Mouse (Mus musculus): ENCODE data around the gene Iqschfp.

The Iqschfp gene

DNA sequence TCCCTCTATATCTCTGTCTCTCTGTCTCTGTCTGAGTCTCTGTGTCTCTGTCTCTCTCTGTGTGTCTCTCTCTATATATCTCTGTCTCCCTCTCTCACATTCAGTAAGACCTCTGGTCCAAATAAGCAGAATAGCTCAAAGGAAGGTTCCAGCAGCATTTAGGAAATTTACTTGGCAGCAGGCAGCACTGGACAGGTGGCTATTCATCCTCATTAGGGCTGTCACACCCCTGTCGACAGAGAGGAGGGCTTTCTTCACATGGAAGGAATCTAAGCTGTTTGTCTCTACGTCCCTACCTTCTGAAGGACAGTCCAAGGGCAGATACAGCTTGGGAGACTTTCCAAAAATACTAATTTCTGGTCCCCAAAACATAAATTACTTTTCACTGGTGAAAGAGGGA lies 440.5 kb downstream of the Iqschfp start:
- DNase-seq (ENCODE audit: inconsistent age in 2 of 2, low spot score in 1 of 2) = no peak

DNA sequence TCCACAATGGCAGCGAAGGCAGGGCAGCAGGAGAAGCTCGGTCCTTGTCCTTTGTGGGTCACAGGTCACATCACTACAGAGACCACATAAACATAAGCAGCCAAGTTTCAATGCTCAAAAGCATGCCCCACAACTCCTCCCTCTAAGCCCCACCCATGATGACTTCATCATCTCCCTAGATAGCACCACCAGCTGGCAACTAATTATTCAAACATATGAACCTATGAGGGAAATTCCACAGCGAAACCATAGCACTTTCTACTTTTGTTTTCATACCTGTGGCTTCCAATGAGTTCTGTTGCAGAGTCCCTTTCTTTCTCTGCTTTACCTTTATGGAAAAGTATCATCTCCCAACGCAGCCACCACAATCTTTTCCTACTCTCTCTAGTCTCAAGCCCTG lies 443.5 kb downstream of the Iqschfp start:
- no peak for DNase-seq (ENCODE audit: inconsistent age in 2 of 2, low spot score in 1 of 2)

DNA sequence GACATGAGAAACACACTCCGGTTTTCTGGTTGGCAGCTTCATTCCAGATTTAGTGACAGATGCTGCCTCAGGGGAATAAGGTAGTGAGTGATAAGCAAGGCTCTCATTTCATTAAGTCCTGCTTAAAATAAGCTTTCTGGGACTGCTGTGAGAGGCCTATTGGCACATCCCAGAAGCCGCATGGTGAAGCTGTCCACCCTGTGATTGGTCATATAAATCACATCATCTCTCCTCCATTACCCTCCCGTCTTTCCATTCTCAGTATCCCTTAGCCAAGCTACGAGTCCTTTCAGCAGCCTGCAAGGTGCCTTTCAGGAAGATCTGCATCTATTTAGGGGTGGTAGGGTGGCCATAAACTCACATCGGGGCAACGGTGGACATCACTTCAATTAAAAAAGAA lies 458.6 kb downstream of the Iqschfp start:
- DNase-seq (ENCODE audit: inconsistent age in 2 of 2, low spot score in 1 of 2) = no peak

DNA sequence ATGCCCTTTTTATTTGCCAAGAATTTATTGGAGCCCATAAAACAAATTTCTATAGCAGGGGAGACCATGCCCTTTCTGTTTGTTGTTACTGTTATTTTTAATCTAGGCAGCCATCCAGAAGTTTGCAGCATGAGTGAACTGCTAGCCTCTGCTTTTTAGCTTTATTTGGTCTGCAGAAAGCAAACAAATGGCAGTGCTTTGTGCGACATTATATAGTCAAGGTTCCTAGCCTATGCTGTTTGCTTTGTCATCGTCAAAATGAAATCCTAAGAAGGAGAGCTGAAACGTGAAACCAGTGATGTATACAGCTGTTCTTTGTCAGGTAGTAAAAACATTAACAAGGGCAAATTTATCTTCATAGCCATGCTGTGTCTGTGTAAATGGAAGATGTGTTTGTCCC lies 459.4 kb downstream of the Iqschfp start:
- DNase-seq (ENCODE audit: inconsistent age in 2 of 2, low spot score in 1 of 2) = no peak

DNA sequence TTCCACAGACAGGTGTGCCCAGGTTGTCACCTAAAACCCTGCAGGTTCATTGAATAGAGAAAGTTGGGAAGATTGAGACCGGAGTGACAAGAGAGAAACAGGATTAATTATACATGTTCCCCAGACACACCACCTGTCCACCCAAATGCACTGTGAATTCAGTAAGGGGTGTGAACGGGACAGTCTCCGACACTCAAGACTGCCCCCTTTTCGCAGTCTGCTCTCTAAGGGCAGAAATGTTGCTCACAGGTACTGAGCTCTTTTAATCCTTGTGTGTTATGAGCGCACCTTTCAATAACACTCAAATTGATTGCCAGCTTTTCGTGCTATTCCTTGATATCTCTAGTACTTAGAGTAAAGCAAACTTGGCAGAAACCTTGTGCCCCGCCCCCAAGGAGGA lies 460.9 kb downstream of the Iqschfp start:
- no peak for DNase-seq (ENCODE audit: inconsistent age in 2 of 2, low spot score in 1 of 2)

DNA sequence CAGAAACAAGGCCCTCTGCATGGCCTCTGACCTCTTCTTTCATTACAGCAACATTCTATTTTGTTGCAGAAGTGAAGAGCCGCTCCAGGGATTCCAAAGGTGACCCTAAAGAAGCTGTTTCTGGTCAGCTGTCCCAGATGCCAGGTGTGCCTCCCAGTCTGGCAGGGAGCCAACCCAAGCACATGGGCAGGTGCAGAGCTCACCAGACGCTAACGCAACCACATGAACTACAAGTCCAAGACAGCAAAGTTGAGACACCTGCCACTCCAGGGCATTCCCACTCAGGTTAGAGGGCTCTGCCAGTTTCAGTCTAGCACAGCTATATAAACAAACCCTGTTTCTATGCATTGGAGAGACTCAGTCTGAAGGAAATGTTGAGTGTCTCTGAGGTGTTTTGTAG lies 461.5 kb downstream of the Iqschfp start:
- DNase-seq (ENCODE audit: inconsistent age in 2 of 2, low spot score in 1 of 2) = no peak

DNA sequence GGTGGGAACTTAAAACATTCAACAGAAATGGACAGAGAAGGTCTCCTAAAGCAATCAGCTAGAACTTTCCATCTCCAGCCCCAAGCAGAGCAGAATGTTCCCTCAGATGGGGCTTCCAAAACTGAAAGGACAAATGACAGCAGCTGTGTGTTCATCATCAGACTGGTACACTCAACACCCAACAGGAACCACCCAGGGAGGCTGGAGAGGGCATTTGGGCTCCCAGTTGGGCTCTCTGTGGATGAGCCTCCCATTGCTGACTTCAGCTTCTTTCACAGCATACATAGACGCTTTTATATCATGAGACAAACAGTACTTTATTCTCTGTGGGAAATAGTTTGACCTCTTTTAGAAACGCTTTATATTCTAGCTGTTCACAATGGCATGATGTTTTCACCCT lies 464.5 kb downstream of the Iqschfp start:
- DNase-seq (ENCODE audit: inconsistent age in 2 of 2, low spot score in 1 of 2) = no peak

DNA sequence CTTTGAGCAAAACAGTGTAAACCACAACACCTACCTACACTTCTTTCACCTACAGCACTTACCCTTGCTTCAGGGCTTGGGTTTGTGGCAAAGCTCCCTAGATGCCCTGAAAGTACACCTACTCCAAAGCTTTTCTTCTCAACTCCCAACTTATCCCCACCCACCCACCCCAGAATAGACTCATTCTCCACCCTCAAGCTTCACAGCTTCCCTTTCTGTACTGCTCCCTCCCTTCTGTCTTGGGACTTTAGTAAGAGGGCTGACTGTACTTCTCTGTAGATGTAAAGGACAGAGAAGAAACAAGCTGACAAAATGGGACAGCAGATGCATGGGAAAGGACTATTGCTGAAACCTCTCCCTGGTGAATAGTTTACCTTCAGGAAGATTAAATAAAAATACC lies 476.0 kb downstream of the Iqschfp start:
- DNase-seq (ENCODE audit: inconsistent age in 2 of 2, low spot score in 1 of 2) = no peak

DNA sequence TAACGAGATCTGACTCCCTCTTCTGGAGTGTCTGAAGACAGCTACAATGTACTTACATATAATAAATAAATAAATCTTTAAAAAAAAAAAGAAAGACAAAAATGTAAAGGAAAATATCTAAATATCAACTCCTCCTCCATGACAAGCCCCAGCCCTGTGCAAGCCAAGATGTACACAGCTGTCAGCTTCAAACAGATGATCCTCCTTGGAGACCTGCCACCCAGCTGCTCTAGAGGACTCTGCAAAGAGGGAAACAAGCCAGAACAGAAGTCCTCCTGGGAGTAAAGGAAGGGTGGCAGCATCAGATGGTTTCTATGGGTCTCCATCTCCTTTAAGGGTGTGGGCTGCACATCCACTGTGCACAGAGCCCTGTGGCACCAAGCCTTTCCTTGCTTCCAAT lies 480.9 kb downstream of the Iqschfp start:
- DNase-seq (ENCODE audit: inconsistent age in 2 of 2, low spot score in 1 of 2) = no peak

DNA sequence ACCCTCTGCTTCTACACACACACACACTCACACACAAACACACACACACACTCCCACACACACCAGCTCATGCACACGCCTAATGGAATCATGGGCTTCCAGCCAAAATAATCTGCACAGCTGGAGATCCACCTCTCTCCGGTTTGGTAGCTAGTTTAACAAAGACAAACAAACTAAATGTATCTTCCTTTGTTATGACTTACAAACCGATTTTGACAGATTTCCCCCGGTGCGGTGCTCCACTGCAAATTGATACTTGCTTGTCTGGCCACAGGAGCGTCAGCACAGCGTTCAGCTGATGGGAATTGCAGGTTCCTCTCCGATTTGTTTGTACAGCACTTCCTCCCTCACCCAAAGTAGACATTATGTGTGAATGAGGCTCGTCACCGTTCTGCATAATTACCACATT lies 483.1 kb downstream of the Iqschfp start:
- no peak for DNase-seq (ENCODE audit: inconsistent age in 2 of 2, low spot score in 1 of 2)

DNA sequence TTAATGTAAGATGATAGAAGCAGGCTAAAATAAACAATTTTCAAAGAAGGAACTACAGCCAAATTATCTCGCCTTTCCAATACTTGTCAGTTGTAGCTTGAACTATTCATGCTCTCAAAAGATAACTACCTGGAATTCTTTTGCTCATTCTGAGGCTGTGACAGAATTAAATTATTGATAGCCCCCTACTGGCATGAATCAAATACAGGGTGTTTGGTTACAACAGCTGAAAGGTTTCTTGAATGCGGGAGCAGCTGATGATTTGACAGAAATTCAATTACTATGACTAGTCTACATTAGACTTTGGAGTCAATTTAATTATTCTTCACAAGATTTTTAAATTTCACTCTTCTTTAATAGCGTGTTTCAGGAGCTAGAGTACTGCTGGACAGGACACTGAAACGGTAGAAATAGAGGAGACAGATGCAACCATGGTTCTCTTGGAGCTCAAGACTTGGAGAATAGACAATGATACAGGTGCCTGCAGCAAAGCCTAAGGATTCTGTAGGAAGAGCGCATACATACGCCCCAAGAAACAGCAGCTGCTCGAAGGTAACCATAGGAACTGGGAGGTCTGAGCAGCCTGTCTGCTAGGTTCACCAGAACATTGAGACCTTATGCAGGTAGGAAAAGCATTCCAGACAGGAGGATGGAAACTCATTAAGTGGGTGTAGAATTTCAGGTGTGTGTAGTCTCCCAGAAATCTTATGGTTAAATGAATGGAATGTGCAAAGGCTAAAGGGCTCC lies 485.6 kb downstream of the Iqschfp start:
- DNase-seq (ENCODE audit: inconsistent age in 2 of 2, low spot score in 1 of 2) = no peak

DNA sequence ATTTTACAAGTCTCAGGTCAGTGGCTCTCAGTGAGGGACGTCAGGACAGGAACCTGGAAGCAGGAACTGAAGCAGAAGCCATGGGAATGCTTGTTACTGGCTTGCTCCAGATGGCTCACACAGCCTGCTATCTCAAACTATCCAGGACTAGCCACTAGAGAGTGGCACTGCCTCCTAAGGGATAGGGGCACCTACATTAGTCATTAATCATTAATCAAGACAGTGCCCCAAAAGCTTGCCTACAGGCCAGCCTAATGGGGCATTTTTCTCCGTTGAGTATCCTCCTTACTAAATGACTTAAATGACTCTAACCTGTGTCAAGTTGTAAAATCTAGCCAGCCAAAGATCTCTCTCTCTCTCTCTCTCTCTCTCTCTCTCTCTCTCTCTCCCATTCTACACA lies 486.8 kb downstream of the Iqschfp start:
- no peak for DNase-seq (ENCODE audit: inconsistent age in 2 of 2, low spot score in 1 of 2)

DNA sequence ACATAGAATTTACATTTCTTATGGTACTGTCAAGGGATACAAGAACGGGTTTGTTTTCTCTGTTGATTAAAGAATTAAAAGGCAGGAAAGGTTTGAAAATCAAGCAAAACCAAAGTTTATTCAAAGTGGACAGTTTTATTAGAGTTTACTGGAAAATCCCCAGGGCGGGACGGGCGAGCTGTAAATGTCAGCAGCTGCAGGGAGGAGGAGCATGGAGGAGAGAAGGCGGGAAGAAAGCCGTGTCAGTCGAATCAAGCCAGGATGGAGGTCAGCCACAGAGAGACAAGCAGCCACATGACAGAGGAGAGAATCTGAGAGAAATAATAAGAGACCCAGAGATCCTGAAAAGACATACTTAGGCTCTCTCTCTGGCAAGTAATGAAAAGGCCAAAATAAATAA lies 487.2 kb downstream of the Iqschfp start:
- peak; percentile 6 to 19 for DNase-seq (ENCODE audit: inconsistent age in 2 of 2, low spot score in 1 of 2)

DNA sequence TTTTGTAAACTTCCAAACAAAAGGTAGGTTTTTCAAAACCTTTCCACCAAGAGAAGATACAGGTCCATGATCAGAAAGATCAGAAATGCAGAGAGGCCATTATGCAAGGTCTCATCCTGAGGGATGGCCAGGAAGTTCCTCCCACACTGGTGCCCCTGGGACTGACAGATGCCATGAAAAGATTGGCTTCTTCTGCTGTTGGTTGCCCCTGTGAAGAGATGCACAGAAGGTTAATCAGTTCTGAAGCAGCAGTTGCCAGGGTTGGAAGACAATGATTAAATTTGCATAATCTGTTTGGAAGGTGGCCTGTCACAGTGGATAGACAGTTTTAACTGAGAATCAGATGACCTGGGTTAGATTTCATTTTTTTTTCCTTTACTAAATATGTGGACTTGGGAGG lies 491.6 kb downstream of the Iqschfp start:
- no peak for DNase-seq (ENCODE audit: inconsistent age in 2 of 2, low spot score in 1 of 2)

DNA sequence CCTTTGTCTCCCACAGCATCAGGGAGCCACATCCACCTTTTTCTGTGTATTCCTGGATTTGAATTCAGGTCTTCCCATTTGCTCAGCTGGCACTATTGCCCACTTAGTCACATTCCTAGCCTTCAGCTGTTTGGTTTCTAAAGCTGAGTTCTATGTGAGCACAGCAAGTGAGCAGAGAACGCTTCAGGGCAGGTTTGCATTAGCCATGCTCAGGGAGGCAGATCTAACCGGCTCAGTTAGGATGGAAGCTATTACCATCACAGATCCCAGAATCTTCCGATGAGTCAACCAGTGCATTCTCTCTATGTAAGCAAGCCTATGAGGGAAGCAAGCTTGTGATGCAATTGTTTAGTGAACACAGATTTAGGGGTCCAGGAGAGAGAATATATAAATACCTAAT lies 493.5 kb downstream of the Iqschfp start:
- DNase-seq (ENCODE audit: inconsistent age in 2 of 2, low spot score in 1 of 2) = no peak

DNA sequence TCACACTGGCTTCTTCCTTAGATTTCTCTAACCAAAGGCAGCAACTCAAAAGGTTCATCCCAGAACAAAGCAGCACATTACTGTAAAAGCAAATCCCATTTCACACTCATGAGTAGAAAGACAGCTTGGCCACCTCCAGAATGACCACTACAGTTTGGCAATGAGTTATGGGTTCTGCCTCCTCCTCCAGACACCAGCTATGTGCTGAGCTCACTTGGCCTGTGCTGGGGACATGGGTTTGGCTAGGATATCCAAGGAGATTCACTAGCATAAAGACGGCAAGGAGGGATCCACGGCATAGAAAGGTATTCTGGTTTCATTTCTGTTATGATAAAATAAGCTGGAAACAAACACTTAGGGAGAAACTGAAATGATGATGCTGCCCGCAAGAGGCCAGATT lies 496.0 kb downstream of the Iqschfp start:
- no peak for DNase-seq (ENCODE audit: inconsistent age in 2 of 2, low spot score in 1 of 2)

DNA sequence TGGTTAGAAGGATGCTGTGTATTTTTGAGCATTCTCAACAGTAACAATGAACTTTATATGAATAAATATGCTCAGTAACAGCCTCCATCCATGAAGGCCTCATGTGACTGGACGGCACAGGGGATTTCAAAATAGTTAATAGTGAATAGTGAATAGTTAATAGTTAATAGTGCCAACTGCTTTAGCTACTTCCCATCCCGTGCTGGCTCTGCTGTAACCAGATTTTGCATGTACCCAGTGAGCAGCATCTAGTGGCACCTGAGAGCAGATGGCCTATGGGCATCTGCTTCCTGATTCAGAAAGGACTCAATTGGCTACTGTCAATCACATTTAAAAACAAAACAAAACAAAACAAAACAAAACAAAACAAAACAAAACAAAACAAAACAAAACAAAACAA lies 501.5 kb downstream of the Iqschfp start:
- no peak for DNase-seq (ENCODE audit: inconsistent age in 2 of 2, low spot score in 1 of 2)

DNA sequence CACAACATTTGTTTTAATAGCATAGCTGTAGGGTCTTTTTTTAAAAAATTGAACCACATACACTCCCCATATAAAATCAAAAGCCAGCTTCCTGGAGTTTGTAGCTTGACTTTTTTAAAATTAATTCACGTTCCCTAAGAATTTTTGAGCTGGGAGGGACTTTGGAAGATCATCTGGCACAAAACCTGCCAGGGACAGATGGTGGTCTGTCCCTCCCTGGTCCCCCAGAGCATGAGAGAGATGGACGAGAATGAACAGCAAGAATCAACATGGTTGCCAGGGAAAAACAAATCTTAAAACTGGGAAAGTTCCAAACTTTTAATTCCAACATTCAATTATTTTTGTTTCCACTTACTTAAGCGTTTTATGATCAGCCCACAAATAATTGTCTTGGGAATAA lies 506.7 kb downstream of the Iqschfp start:
- no peak for DNase-seq (ENCODE audit: inconsistent age in 2 of 2, low spot score in 1 of 2)

DNA sequence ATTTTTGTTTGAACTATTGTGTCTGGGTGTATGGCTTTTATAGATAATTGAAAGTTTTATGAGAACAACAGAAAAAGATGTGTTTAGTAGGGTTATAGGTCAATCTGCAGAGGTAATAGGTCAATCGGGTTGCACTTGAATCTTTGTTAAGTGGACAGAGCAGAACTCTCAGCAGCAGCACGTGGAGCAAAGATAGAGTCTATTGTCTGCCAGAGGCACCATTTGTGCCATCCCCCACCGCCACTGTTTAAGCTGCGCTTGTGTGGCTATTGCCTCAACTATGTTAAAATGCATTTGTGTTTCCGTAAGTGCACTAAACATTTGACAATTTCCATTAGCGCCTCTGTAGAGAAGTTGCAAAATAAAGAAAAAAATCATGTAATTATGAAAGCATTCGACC lies 508.1 kb downstream of the Iqschfp start:
- DNase-seq (ENCODE audit: inconsistent age in 2 of 2, low spot score in 1 of 2) = no peak

DNA sequence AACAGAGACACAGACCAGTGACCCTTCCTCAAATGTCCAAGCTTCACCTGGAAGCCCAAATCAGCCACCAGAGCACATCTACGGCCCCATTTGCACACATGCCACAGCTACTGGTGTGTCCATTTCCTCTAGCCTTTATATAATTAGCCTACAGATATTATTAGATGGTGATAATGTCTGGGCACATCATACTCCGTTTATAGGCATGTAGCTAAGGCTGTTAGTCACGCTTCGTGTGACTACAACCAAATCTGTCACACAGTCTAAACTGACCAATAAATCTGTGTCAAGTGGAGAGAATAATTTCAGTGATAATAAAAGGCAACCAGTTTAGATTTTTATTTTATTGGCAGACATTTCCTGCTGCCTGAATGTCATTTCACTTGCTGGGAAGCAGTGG lies 511.3 kb downstream of the Iqschfp start:
- DNase-seq (ENCODE audit: inconsistent age in 2 of 2, low spot score in 1 of 2) = no peak

DNA sequence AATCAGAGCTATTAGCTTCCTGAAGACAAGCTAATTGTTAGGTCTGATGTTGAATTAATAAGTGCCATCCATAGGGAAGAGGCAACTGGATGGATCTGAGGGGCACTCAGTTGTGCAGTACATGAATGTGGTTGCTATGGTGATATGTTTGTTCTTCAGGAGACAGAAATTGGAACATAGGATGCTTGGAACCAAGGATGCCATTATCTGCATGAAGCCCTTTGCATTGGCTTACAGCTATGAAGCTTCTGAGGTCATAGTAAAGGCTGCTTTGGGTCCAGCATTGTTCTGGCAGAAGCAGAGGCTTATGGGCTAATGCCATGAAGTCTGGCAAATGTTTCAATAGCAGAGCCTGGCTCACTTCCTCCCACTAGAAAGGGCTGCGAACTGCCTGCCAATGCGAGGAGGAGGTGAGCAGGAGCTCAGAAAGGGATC lies 511.8 kb downstream of the Iqschfp start:
- DNase-seq (ENCODE audit: inconsistent age in 2 of 2, low spot score in 1 of 2) = no peak

DNA sequence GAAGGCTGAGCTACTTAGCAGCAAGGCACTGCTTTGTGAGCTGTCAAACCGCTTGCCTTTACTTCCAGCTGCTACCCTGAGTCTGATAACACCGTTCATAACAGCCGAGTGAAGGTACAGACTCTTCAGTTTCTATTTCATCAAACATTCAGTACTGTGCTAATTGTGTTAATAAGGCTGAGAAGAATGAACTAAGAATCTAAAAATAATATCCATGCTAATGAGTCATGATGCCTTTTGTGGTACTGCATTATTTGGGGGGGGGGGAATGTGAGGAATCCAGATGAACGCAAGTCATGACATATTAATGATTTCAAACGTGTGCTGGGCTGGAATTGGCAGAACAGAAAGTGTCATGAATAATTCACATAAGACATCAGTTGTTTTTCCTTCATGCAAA lies 513.7 kb downstream of the Iqschfp start:
- no peak for DNase-seq (ENCODE audit: inconsistent age in 2 of 2, low spot score in 1 of 2)

DNA sequence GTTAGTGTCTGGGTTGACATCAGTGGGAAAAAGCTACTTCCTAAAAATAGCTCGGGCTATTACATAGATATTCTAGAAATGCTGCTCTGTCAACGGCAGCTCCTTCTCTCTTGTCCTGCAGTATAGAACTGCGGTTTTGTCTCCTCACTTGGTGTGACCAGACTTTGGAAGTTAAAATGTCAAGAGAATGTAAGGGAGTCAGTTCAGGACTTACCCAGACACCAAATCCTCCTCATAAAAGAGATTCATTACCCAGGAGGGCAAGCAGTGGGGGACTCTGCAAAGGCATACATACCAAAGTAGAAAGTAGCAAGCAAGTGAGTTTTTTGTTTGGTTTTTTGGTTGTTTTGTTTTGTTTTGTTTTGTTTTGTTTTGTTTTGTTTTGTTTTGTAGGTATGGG lies 520.2 kb downstream of the Iqschfp start:
- DNase-seq (ENCODE audit: inconsistent age in 2 of 2, low spot score in 1 of 2) = no peak

DNA sequence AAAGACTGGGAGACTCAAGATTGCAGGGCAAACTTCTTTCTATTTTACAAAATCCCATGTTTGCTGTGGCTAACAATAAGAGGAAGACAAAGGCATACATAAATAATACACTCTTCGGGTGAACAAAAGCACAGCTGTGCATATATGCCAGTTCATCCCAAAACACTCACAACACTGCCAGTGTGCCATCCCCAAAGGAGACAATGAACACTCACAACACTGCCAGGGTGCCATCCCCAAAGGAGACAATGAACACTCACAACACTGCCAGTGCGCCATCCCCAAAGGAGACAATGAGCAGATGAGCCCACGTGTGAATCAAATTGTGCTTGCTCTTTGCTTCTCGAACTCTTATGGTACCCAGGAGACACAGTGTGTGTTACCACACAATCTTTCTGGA lies 527.8 kb downstream of the Iqschfp start:
- no peak for DNase-seq (ENCODE audit: inconsistent age in 2 of 2, low spot score in 1 of 2)
